Mouse (Mus musculus): ENCODE data around the gene Cox11. TPM values are rescaled to one million over a fixed set of nuclear protein-coding genes. Genes with fewer than 3 reads are reported as not detected.

The Cox11 gene
- polyA plus RNA-seq, 2 experiments = 26.6 to 33.7 TPM

DNA sequence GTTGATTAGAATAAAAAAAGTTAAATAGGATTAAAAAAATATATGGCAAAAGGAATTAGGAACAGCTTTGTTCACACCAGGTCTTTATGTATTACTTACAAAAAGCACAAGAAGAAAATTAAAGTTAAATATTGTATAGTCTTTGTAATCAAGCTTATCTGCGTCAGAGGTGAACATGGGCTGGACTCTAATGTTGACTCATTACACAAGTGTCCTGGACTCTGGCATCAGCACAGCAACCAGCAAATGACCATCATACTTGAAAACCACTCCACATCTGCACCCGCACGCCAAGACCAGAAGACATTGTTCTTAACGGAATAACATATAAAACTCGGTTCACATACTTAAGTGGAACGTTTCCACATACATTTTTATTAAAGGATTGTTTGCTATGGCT is 29.4 kb downstream of the Cox11 start:
- Histone ChIP-seq H3K4me1 (ENCODE audit: control insufficient read depth, insufficient read depth, low read length) (peaks cover 32% of the 10 kb centered on the region), H3K27ac (replicated peaks; ENCODE audit: low read depth, low read length) (no peak overlapping the region), H3K9ac (ENCODE audit: low read depth, low read length, severe bottlenecking) (no peak overlapping the region), H3K27me3 (ENCODE audit: control insufficient read depth, insufficient read depth, low read length) (no peaks in the 10 kb centered on the region), H3K36me3 (ENCODE audit: control insufficient read depth, insufficient read depth, low read length) (no peaks in the 10 kb centered on the region), H3K9me3 (ENCODE audit: control insufficient read depth, low read length) (no peaks in the 10 kb centered on the region), H3K4me3 (replicated peaks; ENCODE audit: low read length) (no peak overlapping the region), H3K4me2 (replicated peaks; ENCODE audit: low read depth, low read length, severe bottlenecking) (no peak overlapping the region)
- 62% methylated on average over 6 of the region's 6 CpGs for WGBS
- TF ChIP-seq POLR2A (IDR thresholded peaks at IDR 0.05; ENCODE audit: borderline replicate concordance, extremely low read depth, insufficient read depth, insufficient read length) = no peak
- ATAC-seq (ENCODE audit: low FRiP score, low read depth) (no peak), DNase-seq (ENCODE audit: low spot score) (no peak)

DNA sequence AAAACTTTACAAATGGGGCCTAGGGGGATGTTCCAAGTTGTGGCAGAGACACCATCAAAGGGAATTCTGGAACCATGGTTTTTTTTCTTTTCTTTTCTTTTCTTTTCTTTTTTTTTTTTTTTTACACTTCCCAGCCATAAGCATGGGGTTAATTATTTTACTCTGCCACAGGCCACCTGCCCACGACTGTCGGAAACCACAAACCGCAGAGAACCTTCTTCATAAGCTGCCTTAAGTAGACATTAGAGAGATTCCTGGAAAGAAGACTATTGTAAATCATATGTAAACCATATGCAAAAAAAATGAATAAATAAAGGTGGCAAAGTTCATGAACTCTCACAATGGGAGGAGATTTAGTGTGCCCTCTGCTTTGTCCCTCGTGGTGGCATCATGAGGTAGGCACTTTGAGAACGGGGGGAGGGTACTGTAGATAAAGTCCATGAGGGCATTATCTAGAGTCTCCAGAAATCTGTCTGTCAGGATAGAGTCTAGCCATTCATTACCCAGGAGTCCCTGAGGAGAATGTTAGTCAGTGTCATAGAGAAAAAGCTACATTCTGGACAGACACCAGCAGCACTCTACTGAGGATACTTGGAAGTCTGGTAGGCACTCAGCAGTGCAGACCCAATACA is 37.6 kb downstream of the Cox11 start:
- ATAC-seq (ENCODE audit: low FRiP score, low read depth) (no peak), DNase-seq (ENCODE audit: low spot score) (no peak)
- Histone ChIP-seq H3K4me1 (ENCODE audit: control insufficient read depth, insufficient read depth, low read length) (no peaks in the 10 kb centered on the region), H3K4me3 (replicated peaks; ENCODE audit: low read length) (no peak overlapping the region), H3K9me3 (ENCODE audit: control insufficient read depth, low read length) (no peaks in the 10 kb centered on the region), H3K27ac (replicated peaks; ENCODE audit: low read depth, low read length) (no peak overlapping the region), H3K4me2 (replicated peaks; ENCODE audit: low read depth, low read length, severe bottlenecking) (no peak overlapping the region), H3K27me3 (ENCODE audit: control insufficient read depth, insufficient read depth, low read length) (no peaks in the 10 kb centered on the region), H3K36me3 (ENCODE audit: control insufficient read depth, insufficient read depth, low read length) (no peaks in the 10 kb centered on the region), H3K9ac (ENCODE audit: low read depth, low read length, severe bottlenecking) (no peak overlapping the region)
- WGBS = 76% methylated on average over 5 of the region's 5 CpGs
- TF ChIP-seq POLR2A (IDR thresholded peaks at IDR 0.05; ENCODE audit: borderline replicate concordance, extremely low read depth, insufficient read depth, insufficient read length) = no peak

DNA sequence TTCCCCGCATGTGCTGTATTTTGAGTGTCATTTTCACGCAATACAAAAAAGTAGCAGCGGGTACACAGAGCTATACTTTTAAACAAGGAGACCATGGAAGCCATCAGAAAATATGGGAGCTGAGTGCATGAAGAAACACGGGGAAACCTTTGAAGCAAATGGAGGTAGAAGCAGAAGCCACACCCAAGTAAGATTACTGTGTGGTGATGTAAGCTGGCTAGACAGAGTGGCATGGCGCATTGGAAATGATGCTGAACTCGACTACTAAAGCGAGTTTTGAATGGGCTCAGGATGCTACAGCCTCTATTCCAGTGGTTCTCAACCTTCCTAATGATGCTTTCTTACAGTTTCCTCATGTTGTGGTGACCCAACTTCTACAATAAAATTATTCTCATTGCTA is 39.1 kb downstream of the Cox11 start:
- no peak for TF ChIP-seq POLR2A (IDR thresholded peaks at IDR 0.05; ENCODE audit: borderline replicate concordance, extremely low read depth, insufficient read depth, insufficient read length)
- no peak overlapping the region for H3K4me3 ChIP-seq (replicated peaks; ENCODE audit: low read length)
- no peak overlapping the region for H3K9ac ChIP-seq (ENCODE audit: low read depth, low read length, severe bottlenecking)
- no peak overlapping the region for H3K4me2 ChIP-seq (replicated peaks; ENCODE audit: low read depth, low read length, severe bottlenecking)
- H3K4me1 ChIP-seq (ENCODE audit: control insufficient read depth, insufficient read depth, low read length) = no peaks in the 10 kb centered on the region
- ATAC-seq (ENCODE audit: low FRiP score, low read depth) (no peak), DNase-seq (ENCODE audit: low spot score) (no peak)
- no peaks in the 10 kb centered on the region for H3K9me3 ChIP-seq (ENCODE audit: control insufficient read depth, low read length)
- no peaks in the 10 kb centered on the region for H3K36me3 ChIP-seq (ENCODE audit: control insufficient read depth, insufficient read depth, low read length)
- H3K27me3 ChIP-seq (ENCODE audit: control insufficient read depth, insufficient read depth, low read length) = no peaks in the 10 kb centered on the region
- WGBS = 93% methylated on average over 7 of the region's 7 CpGs
- no peak overlapping the region for H3K27ac ChIP-seq (replicated peaks; ENCODE audit: low read depth, low read length)

DNA sequence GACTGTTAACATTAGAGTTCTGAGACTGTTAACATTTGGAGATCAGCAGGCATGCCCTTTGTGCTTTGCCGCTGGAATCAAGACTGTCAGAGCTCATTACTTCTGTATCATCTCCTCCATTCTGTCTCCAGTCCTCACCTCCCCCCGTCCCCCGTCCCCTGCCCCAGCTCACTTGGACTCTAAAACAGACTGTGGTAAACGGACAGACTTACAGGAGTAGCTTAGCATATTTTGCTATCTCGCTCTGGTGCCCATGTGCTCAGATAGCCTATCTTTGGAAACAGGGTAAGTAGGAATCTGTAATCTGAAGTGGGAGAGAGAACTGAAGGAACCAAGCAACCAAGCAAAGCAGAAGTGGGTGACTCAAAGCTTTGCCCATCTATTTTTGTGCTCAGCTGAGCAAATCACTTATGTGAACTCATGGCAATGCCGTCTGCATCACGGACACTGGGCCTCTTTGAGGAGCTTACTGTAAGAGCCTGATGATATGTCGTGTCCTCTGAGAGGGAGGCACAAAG is 39.9 kb downstream of the Cox11 start:
- H3K4me3 ChIP-seq (replicated peaks; ENCODE audit: low read length) = no peak overlapping the region
- H3K27me3 ChIP-seq (ENCODE audit: control insufficient read depth, insufficient read depth, low read length) = no peaks in the 10 kb centered on the region
- H3K4me2 ChIP-seq (replicated peaks; ENCODE audit: low read depth, low read length, severe bottlenecking) = no peak overlapping the region
- DNase-seq (ENCODE audit: low spot score) = no peak
- H3K9ac ChIP-seq (ENCODE audit: low read depth, low read length, severe bottlenecking) = no peak overlapping the region
- no peak for ATAC-seq (ENCODE audit: low FRiP score, low read depth)
- WGBS = 90% methylated on average over 8 of the region's 8 CpGs
- no peaks in the 10 kb centered on the region for H3K4me1 ChIP-seq (ENCODE audit: control insufficient read depth, insufficient read depth, low read length)
- no peak for TF ChIP-seq POLR2A (IDR thresholded peaks at IDR 0.05; ENCODE audit: borderline replicate concordance, extremely low read depth, insufficient read depth, insufficient read length)
- no peaks in the 10 kb centered on the region for H3K36me3 ChIP-seq (ENCODE audit: control insufficient read depth, insufficient read depth, low read length)
- no peaks in the 10 kb centered on the region for H3K9me3 ChIP-seq (ENCODE audit: control insufficient read depth, low read length)
- H3K27ac ChIP-seq (replicated peaks; ENCODE audit: low read depth, low read length) = no peak overlapping the region

DNA sequence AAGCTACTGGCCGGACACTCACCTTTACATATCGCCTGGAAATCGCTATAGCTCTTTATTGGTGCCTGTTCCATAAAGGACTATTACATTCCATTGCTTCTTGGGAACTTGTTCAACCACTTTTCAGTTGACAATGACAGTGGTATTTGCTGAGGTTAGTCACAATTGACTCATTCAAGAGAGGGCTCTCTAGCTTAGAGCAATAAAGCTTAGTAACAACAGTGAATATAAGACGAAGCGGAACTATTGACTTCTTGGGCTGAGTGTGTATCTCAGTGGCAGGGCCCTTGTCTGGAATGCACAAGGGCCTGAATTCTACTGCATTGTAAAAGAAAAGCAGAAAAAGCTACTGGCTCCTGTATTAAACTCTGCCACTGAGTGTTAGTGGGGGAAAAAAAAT is 40.6 kb downstream of the Cox11 start:
- Histone ChIP-seq H3K27ac (replicated peaks; ENCODE audit: low read depth, low read length) (no peak overlapping the region), H3K36me3 (ENCODE audit: control insufficient read depth, insufficient read depth, low read length) (no peaks in the 10 kb centered on the region), H3K4me3 (replicated peaks; ENCODE audit: low read length) (no peak overlapping the region), H3K27me3 (ENCODE audit: control insufficient read depth, insufficient read depth, low read length) (no peaks in the 10 kb centered on the region), H3K4me1 (ENCODE audit: control insufficient read depth, insufficient read depth, low read length) (no peaks in the 10 kb centered on the region), H3K4me2 (replicated peaks; ENCODE audit: low read depth, low read length, severe bottlenecking) (no peak overlapping the region), H3K9ac (ENCODE audit: low read depth, low read length, severe bottlenecking) (no peak overlapping the region), H3K9me3 (ENCODE audit: control insufficient read depth, low read length) (no peaks in the 10 kb centered on the region)
- WGBS = 78% methylated on average over 5 of the region's 5 CpGs
- DNase-seq (ENCODE audit: low spot score) (no peak), ATAC-seq (ENCODE audit: low FRiP score, low read depth) (no peak)
- TF ChIP-seq POLR2A (IDR thresholded peaks at IDR 0.05; ENCODE audit: borderline replicate concordance, extremely low read depth, insufficient read depth, insufficient read length) = no peak

Data from limb, embryonic 14.5 days (tissue).